Mouse (Mus musculus) myocyte (in vitro differentiated cells): ENCODE data around the gene Cela1.

Experiments
- E2F4 ChIP-seq: IDR thresholded peaks from one replicate; pipeline ENCODE4 v1.6.1; 2011; ENCODE audit warnings: mild to moderate bottlenecking, control low read depth, moderate library complexity; ENCODE audit not compliant: insufficient read depth
- MAX ChIP-seq: IDR thresholded peaks from one replicate; pipeline ENCODE4 v1.6.1; 2011; ENCODE audit warnings: low read depth, mild to moderate bottlenecking, control low read depth
- MYOG ChIP-seq, 3 experiments: IDR thresholded peaks; one replicate each; pipeline ENCODE4 v1.6.1; 2011; ENCODE audit warnings: control low read depth in 2 of 3, low read depth in 2 of 3, mild to moderate bottlenecking in 2 of 3; ENCODE audit not compliant: insufficient read length in 2 of 3, control insufficient read depth in 1 of 3, insufficient read depth in 1 of 3
- POLR2A ChIP-seq: IDR thresholded peaks from one replicate; pipeline ENCODE4 v1.6.1; 2011; ENCODE audit warnings: low read depth, mild to moderate bottlenecking, control low read depth, moderate library complexity; ENCODE audit not compliant: insufficient read length
- POLR2AphosphoS2 ChIP-seq: IDR thresholded peaks from one replicate; pipeline ENCODE4 v1.6.1; 2011; ENCODE audit warnings: low read depth, control low read depth; ENCODE audit not compliant: insufficient read length
- REST ChIP-seq: IDR thresholded peaks from one replicate; pipeline ENCODE4 v1.6.1; 2011; ENCODE audit warnings: mild to moderate bottlenecking, control low read depth, moderate library complexity; ENCODE audit not compliant: insufficient read depth, insufficient read length
- SRF ChIP-seq: IDR thresholded peaks from one replicate; pipeline ENCODE4 v1.6.1; 2011; ENCODE audit warnings: low read depth; ENCODE audit not compliant: control insufficient read depth, insufficient read length
- TCF12 ChIP-seq: IDR thresholded peaks from one replicate; pipeline ENCODE4 v1.6.1; 2011; ENCODE audit warnings: mild to moderate bottlenecking, control low read depth; ENCODE audit not compliant: poor library complexity, insufficient read depth, severe bottlenecking
- USF1 ChIP-seq: IDR thresholded peaks from one replicate; pipeline ENCODE4 v1.6.1; 2011; ENCODE audit warnings: low read depth, mild to moderate bottlenecking, control low read depth, moderate library complexity

DNA sequence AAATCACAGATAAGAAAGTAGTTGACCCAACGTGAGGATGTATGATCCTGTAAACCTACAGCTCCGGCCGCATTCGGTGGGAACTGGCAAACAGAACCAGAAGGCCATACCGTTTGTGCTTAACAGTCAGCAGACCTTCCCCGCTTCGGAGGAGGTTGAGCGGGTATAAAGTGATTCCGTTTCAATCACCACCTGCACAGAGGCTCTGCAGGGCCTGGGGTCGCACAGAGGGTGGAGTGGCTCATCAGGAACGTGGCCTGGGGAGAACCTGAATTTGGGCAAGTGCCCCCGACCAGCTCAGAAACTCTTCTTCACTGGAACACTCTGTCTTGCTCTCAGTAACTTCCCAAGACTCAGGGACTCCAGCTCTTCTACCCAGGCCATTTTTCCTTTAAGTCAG, 20.9 kb downstream of the Cela1 start:
- TF ChIP-seq POLR2A (no peak), USF1 (no peak), E2F4 (no peak), MAX (no peak), POLR2AphosphoS2 (no peak), TCF12 (no peak), SRF (no peak), MYOG (IDR thresholded peaks at IDR 0.05; ENCODE audit: control insufficient read depth in 1 of 3, insufficient read depth in 1 of 3, insufficient read length in 2 of 3, low read depth in 2 of 3) (no peak), REST (no peak)
